Mouse (Mus musculus) olfactory bulb, adult 2 months (tissue): Measurements from ENCODE around the gene A930017K11Rik. TPM values are rescaled to one million over a fixed set of nuclear protein-coding genes. Genes with fewer than 3 reads are reported as not detected.

Experiments used
- H3K27ac ChIP-seq: fragments of 200-500 bp; 2 replicates; pipeline ENCODE4 v1.5.1; 2012; ENCODE audit warnings: low read depth, low read length; ENCODE audit not compliant: insufficient read depth
- H3K4me1 ChIP-seq: fragments of 200-500 bp; 2 replicates; pipeline ENCODE4 v1.6.1; 2012; ENCODE audit warnings: low read length; ENCODE audit not compliant: control insufficient read depth, insufficient read depth
- H3K4me3 ChIP-seq: fragments of 200-500 bp; 2 replicates; pipeline ENCODE4 v1.5.1; 2012; ENCODE audit warnings: mild to moderate bottlenecking, low read depth, low read length, moderate library complexity; ENCODE audit not compliant: insufficient read depth
- CTCF ChIP-seq: fragments of 200-500 bp; IDR thresholded peaks from 2 replicates; pipeline ENCODE4 v1.5.1; 2012; ENCODE audit warnings: low read depth, mild to moderate bottlenecking, low read length, moderate library complexity; ENCODE audit not compliant: insufficient read depth
- POLR2A ChIP-seq: fragments of 200-500 bp; IDR thresholded peaks from 2 replicates; pipeline ENCODE4 v1.6.1; 2012; ENCODE audit warnings: mild to moderate bottlenecking, low read depth, low read length, moderate library complexity; ENCODE audit not compliant: insufficient read depth
- WGBS: fragments of 180-500 bp; shearing (Covaris S2); methylation state at CpG from one replicate; pipeline ENCODE4 v1.1.7; 2018; 5-methylcytosine and 5-hydroxymethylcytosine counted together
- polyA plus RNA-seq: library from polyadenylated mRNA; stranded (reverse); fragments of >200 nt; gene quantifications from 2 replicates; pipeline ENCODE4 v1.2.4, GENCODE M21; 2012; ENCODE audit warnings: low replicate concordance; ENCODE audit not compliant: missing spikeins, insufficient read depth, insufficient read length

A930017K11Rik gene
- polyA plus RNA-seq, 1 experiment: not detected

DNA sequence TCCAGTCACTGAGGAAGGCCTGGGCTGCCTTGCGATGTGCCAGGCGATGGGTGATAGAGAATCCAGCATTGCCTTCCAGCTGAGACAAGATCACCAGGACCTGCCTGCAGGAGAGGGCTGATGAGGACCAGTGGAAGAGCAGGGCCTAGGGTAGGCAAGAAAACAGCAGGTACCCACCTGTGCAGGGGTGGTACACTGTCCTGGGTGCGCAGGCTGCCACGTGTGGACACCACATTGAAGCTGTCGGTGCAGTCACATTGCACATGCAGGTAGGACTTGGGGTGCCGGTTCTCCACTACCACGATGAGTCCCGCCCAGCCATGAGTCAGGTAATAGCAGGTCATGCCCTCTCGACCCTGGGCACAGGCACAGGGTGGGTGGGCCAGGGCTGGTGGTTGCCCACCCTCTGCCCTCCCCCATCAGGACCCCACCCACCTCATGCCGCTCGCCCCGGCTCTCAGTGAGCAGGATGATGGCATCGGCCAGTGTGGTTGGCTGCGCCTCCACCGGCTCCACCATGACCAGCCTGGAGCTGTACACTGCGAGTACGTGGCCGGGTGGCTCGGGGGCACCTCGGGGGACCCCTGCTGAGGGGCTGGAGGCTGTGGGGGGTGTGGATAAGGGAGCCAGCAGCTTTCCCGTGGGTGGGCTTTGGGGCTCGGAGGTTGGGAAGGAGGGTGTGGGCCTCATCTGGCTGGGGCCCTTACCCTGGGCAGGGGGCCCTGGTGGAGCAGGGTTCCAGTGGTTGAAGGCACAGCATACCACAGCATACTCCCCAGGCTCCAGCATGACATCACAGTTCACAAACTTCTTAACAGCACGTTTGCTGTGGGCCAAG lies 7.5 kb upstream of the A930017K11Rik start:
- no peak for TF ChIP-seq POLR2A
- H3K4me1 ChIP-seq: no peaks in the 10 kb centered on the region
- 91% methylated on average over 23 of the region's 23 CpGs for WGBS
- no peak overlapping the region for H3K4me3 ChIP-seq
- H3K27ac ChIP-seq: no peak overlapping the region

DNA sequence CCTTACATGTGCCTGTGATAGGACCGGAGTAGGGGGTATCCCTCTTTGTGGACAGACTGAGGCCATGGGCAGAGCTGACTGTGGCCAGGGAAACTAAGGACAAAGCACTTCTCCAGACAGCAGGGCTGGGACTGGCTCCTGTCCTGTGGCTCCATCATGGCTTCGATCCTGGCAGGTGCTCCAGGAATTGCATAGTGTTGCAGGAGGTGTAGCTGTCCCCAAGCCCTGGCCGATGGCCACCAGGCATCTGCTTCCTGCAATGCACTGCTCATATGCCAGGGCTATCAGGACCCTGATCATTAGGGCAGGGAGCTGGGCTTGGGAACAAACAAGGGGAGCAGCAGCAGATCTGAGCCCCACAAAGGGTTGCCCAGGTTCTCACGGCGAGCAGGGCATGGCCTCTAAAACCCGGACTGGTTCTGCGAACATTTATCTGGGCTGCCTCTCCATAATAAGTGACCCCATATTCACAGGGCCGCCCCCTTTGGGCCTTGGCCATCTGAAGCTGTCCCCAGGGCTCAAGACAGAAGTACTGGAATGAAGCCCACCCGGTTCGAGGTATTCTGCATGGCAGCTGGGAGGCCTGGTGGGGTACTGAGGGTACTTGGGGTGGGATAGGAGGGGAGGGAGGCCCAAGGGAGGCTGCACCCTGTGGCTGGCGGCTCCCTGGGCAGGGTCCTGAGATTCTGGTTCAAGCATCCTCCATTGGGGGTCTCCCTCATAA lies 6.6 kb upstream of the A930017K11Rik start:
- no peaks in the 10 kb centered on the region for H3K4me1 ChIP-seq

DNA sequence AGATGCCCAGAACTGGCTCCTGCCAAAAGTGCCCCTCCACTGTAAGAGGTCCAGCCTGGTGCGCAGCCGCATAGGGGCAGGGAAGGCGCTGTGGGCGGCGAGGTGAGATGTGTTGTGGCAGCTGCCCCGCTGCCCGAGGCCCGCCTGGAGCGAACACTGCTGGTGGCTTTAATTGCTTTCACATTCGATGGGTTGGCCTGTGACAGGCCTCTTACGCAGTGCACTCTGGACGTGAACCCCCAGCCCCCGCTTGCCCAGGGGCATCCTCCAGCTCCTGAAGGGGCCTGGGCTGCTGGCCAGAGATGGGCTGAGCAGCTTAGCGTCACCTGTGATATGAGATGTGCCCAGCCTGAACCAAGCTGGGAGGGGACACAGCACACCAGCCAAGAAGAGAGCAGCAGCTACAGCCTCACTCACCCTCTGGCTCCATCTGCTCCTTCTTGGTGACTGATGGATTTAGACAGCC lies 5.3 kb upstream of the A930017K11Rik start:
- H3K27ac ChIP-seq: no peak overlapping the region
- WGBS: 77% methylated on average over 14 of the region's 14 CpGs

More for the DNA sequence above, 6.6 kb upstream of the A930017K11Rik start:
- no peak overlapping the region for H3K4me3 ChIP-seq
- no peak for TF ChIP-seq POLR2A
- 89% methylated on average over 11 of the region's 11 CpGs for WGBS
- no peak overlapping the region for H3K27ac ChIP-seq

DNA sequence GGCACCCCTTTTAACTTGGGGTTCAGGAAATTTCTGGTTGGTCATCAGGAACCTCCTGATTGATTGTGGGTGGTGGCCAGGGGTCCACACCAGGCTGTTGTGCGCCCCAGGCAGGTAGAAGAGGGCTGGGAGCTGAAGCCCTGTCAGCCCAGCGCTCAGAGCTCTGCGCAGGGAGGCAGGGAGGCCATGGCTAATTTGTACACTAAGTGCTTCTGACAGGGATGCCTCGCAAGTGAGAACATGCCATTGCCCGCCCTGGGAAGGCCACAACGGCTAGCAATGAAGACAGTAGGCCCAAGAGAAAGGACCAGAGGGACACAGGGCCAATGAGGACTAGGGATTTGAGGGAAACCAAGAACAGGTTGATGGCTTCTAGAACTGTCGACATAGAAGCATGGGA lies 4.3 kb upstream of the A930017K11Rik start:
- Histone ChIP-seq H3K27ac (no peak overlapping the region), H3K4me3 (no peak overlapping the region), H3K4me1 (peaks cover 5% of the 10 kb centered on the region)
- 87% methylated on average over 7 of the region's 7 CpGs for WGBS
- TF ChIP-seq CTCF (no peak), POLR2A (no peak)

More for the DNA sequence above, 5.3 kb upstream of the A930017K11Rik start:
- TF ChIP-seq POLR2A (no peak), CTCF (no peak)
- Histone ChIP-seq H3K4me3 (no peak overlapping the region), H3K4me1 (no peaks in the 10 kb centered on the region)

DNA sequence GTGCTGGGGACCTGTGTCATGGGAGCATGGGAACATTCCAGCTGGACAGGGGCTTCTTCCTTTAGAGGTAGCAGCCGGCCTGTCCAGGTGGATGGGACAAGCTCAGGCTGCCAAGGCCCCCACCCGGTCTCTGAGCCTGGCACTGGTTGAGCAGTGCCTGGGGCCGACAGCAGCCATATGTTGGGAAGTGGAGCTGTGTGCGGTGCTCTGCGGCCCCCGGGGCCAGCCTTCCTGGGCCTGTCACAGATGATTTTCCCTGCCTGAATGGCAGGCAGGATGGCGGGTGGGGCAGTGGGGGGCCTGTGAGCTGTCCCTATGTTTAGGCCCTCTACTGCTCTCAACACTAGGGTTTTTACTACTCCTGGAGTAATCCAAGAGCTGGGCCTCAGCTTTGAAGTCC lies 3.8 kb upstream of the A930017K11Rik start:
- TF ChIP-seq POLR2A (no peak), CTCF (no peak)
- 81% methylated on average over 7 of the region's 7 CpGs for WGBS
- H3K27ac ChIP-seq: no peak overlapping the region
- no peak overlapping the region for H3K4me3 ChIP-seq
- H3K4me1 ChIP-seq: peaks cover 9% of the 10 kb centered on the region

DNA sequence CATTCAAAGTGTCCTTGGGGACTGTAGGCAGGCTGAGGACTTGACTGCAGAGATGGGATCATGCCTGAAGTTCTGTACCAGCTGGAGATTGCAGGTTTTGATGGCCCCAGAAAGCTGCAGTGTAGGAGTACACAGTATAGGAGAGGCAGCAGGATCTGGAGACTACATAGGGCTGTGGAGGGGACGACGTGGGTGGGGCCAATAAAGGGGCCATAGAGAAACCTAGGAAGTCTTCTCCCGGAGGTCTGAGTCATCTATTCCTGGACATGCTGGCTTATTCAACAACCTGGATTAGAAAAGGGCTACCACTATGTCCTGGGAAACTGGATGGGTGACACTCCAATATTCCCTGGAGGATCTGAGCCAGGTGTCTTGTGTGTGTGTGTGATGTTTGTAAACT lies 3.4 kb upstream of the A930017K11Rik start:
- no peak overlapping the region for H3K4me3 ChIP-seq
- H3K4me1 ChIP-seq: peaks cover 12% of the 10 kb centered on the region
- H3K27ac ChIP-seq: no peak overlapping the region
- WGBS: 64% methylated on average over 3 of the region's 3 CpGs
- TF ChIP-seq CTCF: no peak
- TF ChIP-seq POLR2A: no peak

DNA sequence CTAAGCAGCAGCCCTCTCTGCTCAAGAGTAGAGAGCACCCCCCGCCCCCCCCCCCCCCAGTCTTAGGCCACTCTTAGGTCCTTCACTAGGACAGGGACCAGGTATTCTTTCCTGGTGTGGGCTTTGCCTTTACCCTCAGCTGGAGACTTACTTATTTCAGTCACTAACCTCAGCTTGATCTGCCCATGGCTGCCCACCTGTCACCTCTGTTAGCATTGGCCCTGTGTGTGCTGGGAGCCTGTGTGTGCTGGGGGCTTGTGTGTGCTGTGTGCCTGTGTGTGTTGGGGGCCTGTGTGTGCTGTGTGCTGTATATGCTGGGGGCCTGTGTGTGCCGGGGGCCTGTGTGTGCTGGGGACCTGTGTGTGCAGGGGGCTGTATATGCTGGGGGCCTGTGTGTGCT lies 2.3 kb upstream of the A930017K11Rik start:
- WGBS: 65% methylated on average over 2 of the region's 2 CpGs
- peaks cover 12% of the 10 kb centered on the region for H3K4me1 ChIP-seq
- TF ChIP-seq CTCF (no peak), POLR2A (no peak)
- no peak overlapping the region for H3K27ac ChIP-seq
- H3K4me3 ChIP-seq: no peak overlapping the region

DNA sequence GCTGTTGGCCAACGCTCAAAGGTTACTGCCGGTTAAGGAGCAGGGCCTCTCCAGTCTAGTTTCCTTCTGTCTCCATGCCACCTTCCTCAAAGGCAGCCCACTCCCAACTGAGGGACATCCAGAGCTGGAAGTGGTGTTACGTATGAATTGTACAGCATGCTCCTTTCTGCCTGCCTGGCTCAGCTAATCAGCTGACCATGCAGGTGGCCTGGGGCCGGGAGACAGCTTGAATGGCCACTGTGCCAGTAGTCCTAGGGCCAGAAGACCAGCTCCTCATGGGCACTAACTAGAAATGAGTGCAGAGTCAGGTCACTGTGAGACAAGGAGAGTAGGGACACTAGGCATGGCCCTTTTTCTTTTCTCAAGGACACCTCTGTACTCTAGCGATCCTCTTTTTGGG lies 796 bp upstream of the A930017K11Rik start:
- Histone ChIP-seq H3K27ac (no peak overlapping the region), H3K4me1 (peaks cover 12% of the 10 kb centered on the region), H3K4me3 (no peak overlapping the region)
- WGBS: 75% methylated on average over 5 of the region's 5 CpGs
- TF ChIP-seq POLR2A: no peak
- no peak for TF ChIP-seq CTCF

DNA sequence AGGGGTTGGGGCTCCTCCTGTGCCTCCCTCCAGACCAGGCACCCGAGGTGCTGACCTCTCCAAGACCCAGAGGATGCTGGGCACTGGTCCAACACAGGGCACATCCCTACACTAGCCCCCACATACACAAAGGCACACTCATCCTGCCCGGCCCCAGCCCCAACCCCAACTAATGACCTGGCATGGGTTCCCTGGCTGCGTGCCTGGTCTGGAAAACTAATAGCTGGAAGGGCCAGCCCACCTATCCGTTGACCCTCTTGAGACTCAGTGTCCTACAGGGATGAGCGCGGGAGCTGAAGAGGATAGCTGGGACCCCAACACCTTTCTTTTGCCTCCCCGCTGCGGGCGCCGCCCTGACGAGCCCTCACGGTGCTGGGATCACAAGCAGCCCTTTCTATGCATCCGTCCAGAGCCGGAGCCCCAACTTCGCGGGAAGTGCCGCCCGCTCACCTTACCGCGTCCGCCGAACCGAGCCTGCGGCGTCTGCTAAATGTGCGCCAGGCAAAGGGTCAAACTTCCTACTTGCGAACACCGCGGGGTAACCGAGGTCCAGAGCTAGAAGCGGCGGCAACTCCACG lies 1.1 kb downstream of the A930017K11Rik start:
- Histone ChIP-seq H3K4me1 (peaks cover 12% of the 10 kb centered on the region), H3K4me3 (peak overlapping the region; percentile 38), H3K27ac (no peak overlapping the region)
- TF ChIP-seq CTCF (no peak), POLR2A (no peak)
- under 1% methylated on average over 33 of the region's 33 CpGs for WGBS
